Mouse (Mus musculus): ENCODE data around the gene Gm21861. TPM values are rescaled to one million over a fixed set of nuclear protein-coding genes. Genes with fewer than 3 reads are reported as not detected.

Gm21861 gene
- total RNA-seq (2023): not detected

GRCm38 (mm10) chrY:58814497-58814896 lies at the start of gene Gm21861:
Gene Gm21861 (minus strand): TSS chrY:58814597.

All from monocyte, adult 59 days (primary cell).